Mouse (Mus musculus): ENCODE results near the gene Gnat3.

DNA sequence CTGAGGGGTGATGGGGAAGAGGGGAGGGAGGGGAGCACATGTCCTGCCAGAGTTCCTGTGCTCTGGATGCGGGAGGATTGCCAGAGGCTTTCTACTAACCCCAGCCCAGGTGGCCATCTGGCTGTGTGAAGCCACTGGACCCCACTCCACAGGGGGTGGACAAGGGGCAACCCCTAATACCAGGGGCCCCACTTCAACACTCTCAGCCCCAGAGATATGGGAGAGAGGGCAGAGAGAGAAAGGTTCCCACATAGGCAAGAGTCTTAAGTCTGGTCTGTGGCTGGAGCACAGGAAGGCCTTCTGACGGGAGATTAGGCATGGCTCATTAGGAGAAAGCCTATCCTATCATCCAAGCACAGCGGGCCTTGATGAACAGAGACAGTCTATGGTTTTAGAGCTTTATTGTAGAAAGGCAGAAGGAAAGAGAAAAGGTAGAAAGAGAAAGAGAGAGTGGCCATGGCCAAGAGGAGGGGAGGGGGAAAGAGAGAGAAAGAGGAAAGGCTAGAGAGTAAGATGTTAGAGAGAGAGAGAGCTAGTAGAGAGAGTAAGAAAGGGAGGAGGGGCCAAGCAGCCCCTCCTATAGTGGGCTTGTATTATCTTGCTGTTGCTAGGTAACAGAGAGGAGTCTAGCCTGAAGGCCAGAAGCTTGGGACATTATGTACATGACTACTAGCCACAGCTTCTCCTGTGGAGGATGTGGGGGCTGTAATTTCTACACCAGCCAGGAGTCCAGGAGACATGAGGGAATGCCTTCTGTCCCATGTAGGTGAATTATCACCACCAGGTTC, 42.7 kb downstream of the Gnat3 start:
- no peak for TF ChIP-seq CTCF (IDR thresholded peaks at IDR 0.05; ENCODE audit: extremely low read depth, insufficient read depth, low read length)
- no peak for TF ChIP-seq POLR2A (IDR thresholded peaks at IDR 0.05; ENCODE audit: extremely low read depth, insufficient read depth, low read length)
